Mouse (Mus musculus) liver, embryonic 14.5 days (tissue): ENCODE measurements at regions not wholly inside any gene's neighbourhood (a gene's known extent, or its start where the extent isn't known, plus 50 kb on each side); places are given as distances from the start of the nearest gene placed in this dataset.

Source experiments
- CTCF ChIP-seq: IDR thresholded peaks from 2 replicates; pipeline ENCODE4 v1.5.1; 2016; ENCODE audit warnings: antibody characterized with exemption, low read depth, control low read depth
- EP300 ChIP-seq: IDR thresholded peaks from 2 replicates; pipeline ENCODE4 v1.6.1; 2016; ENCODE audit warnings: antibody characterized with exemption, low read depth

- TF ChIP-seq EP300 (no peak), CTCF (no peak)
These were observed 86.3 kb downstream of the Fam174a start for GRCm38 (mm10) chr1:95399764-95400163.
